Mouse (Mus musculus) cerebellum, adult 11-12 months (tissue): Measurements from ENCODE around the gene Fxyd4.

Source experiments
- DNase-seq: peaks from one replicate; pipeline ENCODE4 v3.0.0; 2022

Fxyd4 gene

DNA sequence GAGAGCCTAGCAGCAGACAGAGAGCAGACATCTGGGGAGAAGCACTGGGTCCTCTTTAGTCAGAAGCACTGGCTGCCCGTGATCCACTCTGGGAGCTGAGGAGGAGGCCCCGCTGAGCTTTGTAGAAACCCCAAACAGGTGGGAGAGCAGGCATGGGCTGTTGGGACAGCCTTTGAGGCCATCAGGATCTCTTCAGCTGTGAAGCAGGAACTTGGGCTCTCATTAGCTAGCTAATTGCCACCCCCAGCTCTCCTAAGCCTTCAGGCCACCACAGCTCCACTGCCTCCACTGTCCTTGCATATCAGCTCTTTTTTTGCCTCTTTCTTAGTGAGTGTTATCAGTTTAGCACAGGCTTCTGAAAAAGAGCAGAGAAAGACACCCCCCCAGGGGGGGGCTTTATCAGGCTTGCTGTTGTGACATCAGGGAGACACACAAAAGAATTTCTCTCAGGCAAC is 48.8 kb downstream of the Fxyd4 start:
- no peak for DNase-seq

DNA sequence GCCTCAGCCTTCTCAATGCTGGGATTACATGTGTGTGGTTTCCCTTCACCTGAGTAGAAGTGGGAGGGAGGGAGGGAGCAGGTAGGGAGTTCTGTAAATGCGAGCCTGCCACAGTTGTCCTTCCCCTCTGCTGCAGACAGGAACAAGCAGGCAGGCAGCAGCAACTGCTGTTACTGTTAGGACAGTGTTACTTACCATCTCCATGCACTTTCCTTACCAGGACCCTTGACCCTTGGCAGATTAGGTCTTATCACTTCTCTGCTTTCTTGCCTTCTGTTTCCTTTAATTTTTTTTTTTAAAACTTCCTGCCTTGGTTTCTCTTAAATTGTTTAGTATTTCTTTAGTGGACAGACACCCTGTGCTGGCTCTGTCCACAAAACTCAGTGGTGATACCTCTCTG is 49.5 kb downstream of the Fxyd4 start:
- no peak for DNase-seq

DNA sequence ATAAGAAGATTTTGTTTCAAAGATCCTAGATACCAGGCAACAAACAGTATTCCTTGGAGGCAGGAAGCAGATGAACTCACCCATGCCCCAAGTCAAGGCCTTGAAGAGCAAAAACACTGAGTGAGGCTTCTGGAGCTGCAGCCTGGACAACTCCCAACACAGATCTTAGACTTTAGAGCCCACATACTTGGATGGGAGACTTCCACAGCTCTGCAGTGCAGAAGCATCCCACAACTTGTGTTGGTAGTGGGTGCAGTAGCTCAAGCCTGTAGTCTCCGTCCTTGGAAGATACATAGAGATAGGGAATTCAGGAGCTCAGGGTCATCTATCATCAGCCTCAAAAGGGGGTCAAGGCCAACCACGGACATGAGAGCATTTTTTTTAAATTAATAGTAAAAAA is 51.5 kb downstream of the Fxyd4 start:
- DNase-seq = no peak
